8 mouse cellular contexts compared by ENCODE assay signal in genomic region chr10:57448051-57448716, GRCm38 (mm10). TPM values are rescaled to one million over a fixed set of nuclear protein-coding genes. Genes with fewer than 3 reads are reported as not detected.
A peak's percentile ranks its signal among the peaks of the same experiment; 100 is the strongest.
DNase-seq lines count a peak whose midpoint lies in the region; ATAC-seq and TF ChIP-seq lines count a peak whose summit lies in the region.

No protein-coding gene starts in this region.

- H3K27me3 ChIP-seq in CH12.LX (replicated peaks), result peaks cover 14% of the 10 kb centered on the region
- H3K27me3 ChIP-seq in heart, embryonic 16.5 days (ENCODE audit: control insufficient read depth, insufficient read depth, low read length), result no peaks in the 10 kb centered on the region
- no peaks in the 10 kb centered on the region for H3K27me3 ChIP-seq in liver, embryonic 12.5 days (replicated peaks)

- peak overlapping the region in 2 of 3 experiments; percentile 27 to 47 for H3K4me3 ChIP-seq in CH12.LX (replicated peaks in 1 of 3; ENCODE audit: low read depth in 2 of 3, low read length in 2 of 3, poor library complexity in 1 of 3)
- peak overlapping the region; percentile 39 for H3K4me3 ChIP-seq in heart, embryonic 16.5 days (ENCODE audit: low read length)
- H3K4me3 ChIP-seq in liver, embryonic 12.5 days, result peak overlapping the region; percentile 12; the same call in 1 of the 2 replicates

- dilution Hi-C loops in CH12.LX (cut with MboI; ENCODE audit: extremely low pct_ligation_motif_present, extremely low pct_unique_long_range_greater_than_20kb, low sequenced_read_pairs), result no loop called here

- TF ChIP-seq CTCF in CH12.LX (conservative IDR thresholded peaks at IDR 0.05 in 1 of 2, IDR thresholded peaks at IDR 0.05 in 1 of 2; ENCODE audit: low read depth in 2 of 2, low read length in 2 of 2), result peak; percentile 60 to 76; a peak in 3 of 4 replicates
- TF ChIP-seq CTCF in brain, embryonic 14.5 days (IDR thresholded peaks at IDR 0.05; ENCODE audit: borderline replicate concordance, extremely low read depth, insufficient read depth, insufficient read length), result peak; percentile 86

- H3K27ac ChIP-seq in CH12.LX (ENCODE audit: insufficient read depth, low read depth), result no peak overlapping the region
- H3K27ac ChIP-seq in heart, embryonic 16.5 days (ENCODE audit: low read length), result no peak overlapping the region
- H3K27ac ChIP-seq in liver, embryonic 12.5 days, result no peak overlapping the region

- no peaks in the 10 kb centered on the region for H3K36me3 ChIP-seq in CH12.LX (replicated peaks in 1 of 2; ENCODE audit: control insufficient read depth in 1 of 2, insufficient read depth in 1 of 2, low read length in 1 of 2)
- H3K36me3 ChIP-seq in heart, embryonic 16.5 days (ENCODE audit: control insufficient read depth, insufficient read depth), result no peaks in the 10 kb centered on the region
- no peaks in the 10 kb centered on the region for H3K36me3 ChIP-seq in liver, embryonic 12.5 days

- TF ChIP-seq EP300 in CH12.LX (IDR thresholded peaks at IDR 0.05; ENCODE audit: low read length), result no peak

- peaks cover 0 to 3% of the 10 kb centered on the region in 2 experiments; a peak in 1 of 4 replicates for H3K4me1 ChIP-seq in CH12.LX (ENCODE audit: control insufficient read depth in 1 of 2, insufficient read depth in 2 of 2)
- no peaks in the 10 kb centered on the region for H3K4me1 ChIP-seq in heart, embryonic 16.5 days (ENCODE audit: control insufficient read depth, insufficient read depth, low read length)
- H3K4me1 ChIP-seq in liver, embryonic 12.5 days, result no peaks in the 10 kb centered on the region

- peak; percentile 66 for TF ChIP-seq RAD21 in CH12.LX (IDR thresholded peaks at IDR 0.05; ENCODE audit: low read depth, low read length)

- in situ Hi-C loops in CH12.LX (cut with MboI; ENCODE audit: low pct_ligation_motif_present, low pct_unique_long_range_greater_than_20kb, low sequenced_read_pairs), result loop anchor here (25.0 kb wide), 1 partner anchor 1164 kb away; no protein-coding TSS in a partner anchor

- peak; percentile 76 for DNase-seq in CH12.LX (ENCODE audit: extremely low read depth)
- DNase-seq in brain, embryonic 14.5 days (ENCODE audit: low read depth), result peak; percentile 93
- peak; percentile 72 to 87 for DNase-seq in kidney, postnatal 25 days
- peak; percentile 76 for DNase-seq in neural tube, embryonic 10.5 days (ENCODE audit: extremely low spot score, low spot score)
- DNase-seq in telencephalon, adult 2 months (ENCODE audit: low read depth, low spot score), result peak; percentile 32

- 4% methylated on average over 19 of the region's 19 CpGs for WGBS in heart, embryonic 16.5 days
- 3% methylated on average over 19 of the region's 19 CpGs for WGBS in liver, embryonic 12.5 days (ENCODE audit: insufficient replicate concordance)

- H3K9me3 ChIP-seq in CH12.LX (replicated peaks; ENCODE audit: low read length), result no peaks in the 10 kb centered on the region
- H3K9me3 ChIP-seq in heart, embryonic 16.5 days (replicated peaks; ENCODE audit: control insufficient read depth, low read length), result no peaks in the 10 kb centered on the region
- H3K9me3 ChIP-seq in liver, embryonic 12.5 days (replicated peaks), result no peaks in the 10 kb centered on the region

- H3K4me2 ChIP-seq in CH12.LX (ENCODE audit: insufficient read depth, low read depth, poor library complexity, severe bottlenecking), result no peak overlapping the region
- H3K4me2 ChIP-seq in heart, embryonic 16.5 days (ENCODE audit: low read depth, low read length), result peak overlapping the region; percentile 45; the same call in 1 of the 2 replicates
- H3K4me2 ChIP-seq in liver, embryonic 12.5 days, result peak overlapping the region; percentile 41

- TF ChIP-seq POLR2A in CH12.LX (IDR thresholded peaks at IDR 0.05; ENCODE audit: low read depth, low read length), result no peak
- no peak for TF ChIP-seq POLR2A in brain, embryonic 14.5 days (IDR thresholded peaks at IDR 0.05; ENCODE audit: borderline replicate concordance, extremely low read depth, insufficient read depth, insufficient read length, poor library complexity, severe bottlenecking)

- no peak overlapping the region for H3K9ac ChIP-seq in CH12.LX (ENCODE audit: insufficient read depth, low read depth)
- no peak overlapping the region for H3K9ac ChIP-seq in heart, embryonic 16.5 days (ENCODE audit: low read length)
- no peak overlapping the region for H3K9ac ChIP-seq in liver, embryonic 12.5 days

- peak; percentile 82 for ATAC-seq in erythroid progenitor cell, adult 5-6 weeks (replicated peaks; ENCODE audit: low FRiP score, poor library complexity, severe bottlenecking)
- no peak for ATAC-seq in heart, embryonic 16.5 days (replicated peaks; ENCODE audit: extremely low read depth, insufficient read depth, low FRiP score)
- ATAC-seq in liver, embryonic 12.5 days, result no peak

- no peaks in the 10 kb centered on the region for H3K79me2 ChIP-seq in CH12.LX (replicated peaks; ENCODE audit: control insufficient read depth, extremely low read depth, insufficient read depth, poor library complexity, severe bottlenecking)

TF ChIP-seq in CH12.LX, 34 proteins besides CTCF, POLR2A, EP300 and RAD21:
- TF ChIP-seq IRF4 (IDR thresholded peaks at IDR 0.05; ENCODE audit: low read depth, low read length) (no peak), SMC3 (IDR thresholded peaks at IDR 0.05; ENCODE audit: low read depth, low read length) (peak; percentile 63)

RNA-seq across cellular contexts. Expression of gene Hsf2, which starts 38.0 kb away (rescaled TPM):
- total RNA-seq in CH12.LX (2012; rRNA removed) (7.2 and 7.4 TPM in 2 replicates), CH12.LX (2014; rRNA removed) (11.9 and 13.3 TPM in 2 replicates)
- polyA plus RNA-seq in CH12.LX (2012; ENCODE audit: insufficient read length, low read depth), result 7.5 and 8.4 TPM in 2 replicates
- polyA plus RNA-seq in brain, embryonic 14.5 days (2012; rRNA removed), result 45.3 and 54.0 TPM in 2 replicates
- total RNA-seq in erythroid progenitor cell, adult 5-6 weeks (2015; ENCODE audit: low replicate concordance), result 1.8 TPM in 1 of 2 replicates, not detected in the other
- 1.3 TPM in 1 of 2 replicates, not detected in the other for total RNA-seq in erythroid progenitor cell, adult 5-6 weeks (2017; ENCODE audit: low replicate concordance)
- polyA plus RNA-seq in heart, embryonic 16.5 days (2015; fragmentation: Nextera tagmentation; extraction: Ambion mirVana), result 19.8 and 20.4 TPM in 2 replicates
- polyA plus RNA-seq in liver, embryonic 12.5 days (2016; fragmentation: Nextera tagmentation; extraction: Ambion mirVana), result 10.5 and 10.7 TPM in 2 replicates

Comparison
In these comparisons a context has a peak if more than half of its experiments do, and no peak if none do; other contexts are left out.
1. DNase-seq: peak in every context shown above with its lines; median percentile 93 in brain, embryonic 14.5 days; 80 in kidney, postnatal 25 days; 76 in CH12.LX; 76 in neural tube, embryonic 10.5 days; 32 in telencephalon, adult 2 months.